Mouse (Mus musculus): ENCODE results near the gene Brpf3. TPM values are rescaled to one million over a fixed set of nuclear protein-coding genes. Genes with fewer than 3 reads are reported as not detected.
A peak's percentile ranks its signal among the peaks of the same experiment; 100 is the strongest.
"Not testable (repeated sequence)": the region's sequence is repeated elsewhere in the genome, so short reads cannot be mapped to it uniquely, and the experiment has no call there.

The Brpf3 gene
- polyA plus RNA-seq, 1 experiment from 2014 or later: 6.0 TPM

DNA sequence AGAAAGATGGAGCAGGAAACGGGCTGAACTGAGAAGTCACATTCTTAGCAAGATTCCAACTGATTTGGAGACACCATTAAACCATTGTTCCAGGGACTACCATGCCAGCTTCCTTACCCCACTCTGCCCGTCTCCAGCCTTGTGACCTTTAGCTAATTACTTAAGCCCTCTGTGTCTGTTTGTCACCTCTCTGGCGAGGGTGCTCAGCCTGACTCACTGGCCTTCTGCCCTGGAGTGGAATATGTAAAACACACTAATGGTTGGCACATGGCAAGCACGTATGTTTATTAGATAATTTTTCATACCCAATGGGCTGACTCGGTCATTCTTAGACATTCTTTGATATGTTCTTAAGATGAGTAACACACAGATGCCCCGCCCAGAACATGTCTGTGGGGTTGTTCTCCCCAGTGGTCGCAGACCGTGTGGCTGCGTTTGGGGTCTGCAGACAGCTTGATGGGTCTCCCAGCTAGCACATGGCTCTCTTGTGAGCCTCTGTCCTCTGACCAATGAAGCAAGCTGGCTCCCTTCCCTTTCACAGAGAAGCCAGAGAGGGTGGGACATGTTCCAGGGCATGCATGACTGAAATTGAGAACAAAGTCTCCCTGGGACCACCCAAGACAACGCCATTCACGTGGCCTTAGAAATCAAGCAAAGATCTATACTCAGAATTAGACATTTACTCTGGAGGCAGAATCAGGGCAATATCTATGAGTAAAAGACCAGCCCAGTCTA lies 33.9 kb upstream of the Brpf3 start:
- no peaks in the 10 kb centered on the region for H3K36me3 ChIP-seq (ENCODE audit: insufficient read depth, low read length)
- peaks cover 6% of the 10 kb centered on the region; the same call in 1 of the 2 replicates for H3K27me3 ChIP-seq (replicated peaks; ENCODE audit: insufficient read depth, low read length)
- WGBS: 68% methylated on average over 11 of the region's 11 CpGs
- H3K27ac ChIP-seq (ENCODE audit: low read length): no peak overlapping the region
- H3K4me2 ChIP-seq (replicated peaks; ENCODE audit: low read depth, low read length): no peak overlapping the region
- no peak overlapping the region for H3K9ac ChIP-seq (replicated peaks; ENCODE audit: low read depth)
- ATAC-seq: no peak
- no peak for DNase-seq (ENCODE audit: low spot score)
- TF ChIP-seq EP300 (IDR thresholded peaks at IDR 0.05) (no peak), CTCF (IDR thresholded peaks at IDR 0.05) (no peak)
- H3K9me3 ChIP-seq (ENCODE audit: low read length): no peaks in the 10 kb centered on the region
- no peak overlapping the region for H3K4me3 ChIP-seq (ENCODE audit: low read depth, low read length)
- H3K4me1 ChIP-seq (ENCODE audit: insufficient read depth, low read depth, low read length): peaks cover 13% of the 10 kb centered on the region; the same call in 1 of the 2 replicates

- Histone ChIP-seq H3K4me2 (replicated peaks; ENCODE audit: low read depth, low read length) (peak within 1 kb of the TSS; percentile 66), H3K9ac (replicated peaks; ENCODE audit: low read depth) (peak within 1 kb of the TSS; percentile 55), H3K4me1 (ENCODE audit: insufficient read depth, low read depth, low read length) (peaks cover 13% of the 10 kb centered on the region; the same call in 1 of the 2 replicates), H3K9me3 (ENCODE audit: low read length) (no peaks in the 10 kb centered on the region), H3K27me3 (replicated peaks; ENCODE audit: insufficient read depth, low read length) (peaks cover 6% of the 10 kb centered on the region; the same call in 1 of the 2 replicates), H3K27ac (ENCODE audit: low read length) (0 out of 2 replicates have a peak within 1 kb of the TSS, but pooled peaks have one; percentile 47), H3K4me3 (ENCODE audit: low read depth, low read length) (peak within 1 kb of the TSS; percentile 53), H3K36me3 (ENCODE audit: insufficient read depth, low read length) (no peaks in the 10 kb centered on the region)
- DNase-seq (ENCODE audit: low spot score) (peak; percentile 42), ATAC-seq (peak; percentile 73)
- TF ChIP-seq CTCF (IDR thresholded peaks at IDR 0.05) (no peak), EP300 (IDR thresholded peaks at IDR 0.05) (no peak)
- 1% methylated on average over 41 of the region's 58 CpGs for WGBS
Measured at GRCm38 (mm10) chr17:28769121-28769874, 31.6 kb upstream of the Brpf3 start, which contains the start of gene Mapk13. TSS of gene Mapk13 (plus strand) at chr17:28769297.

- no peaks in the 10 kb centered on the region for H3K9me3 ChIP-seq (ENCODE audit: low read length)
- peaks cover 6% of the 10 kb centered on the region; the same call in 1 of the 2 replicates for H3K27me3 ChIP-seq (replicated peaks; ENCODE audit: insufficient read depth, low read length)
- peak overlapping the region; percentile 66 for H3K4me2 ChIP-seq (replicated peaks; ENCODE audit: low read depth, low read length)
- DNase-seq (ENCODE audit: low spot score) (peak; percentile 53), ATAC-seq (peak; percentile 55)
- TF ChIP-seq CTCF (IDR thresholded peaks at IDR 0.05): no peak
- 0 out of 2 replicates have a peak overlapping the region, but pooled peaks have one; percentile 10 for H3K27ac ChIP-seq (ENCODE audit: low read length)
- H3K4me3 ChIP-seq (ENCODE audit: low read depth, low read length): peak overlapping the region; percentile 53
- H3K4me1 ChIP-seq (ENCODE audit: insufficient read depth, low read depth, low read length): peaks cover 13% of the 10 kb centered on the region; the same call in 1 of the 2 replicates
- 1% methylated on average over 24 of the region's 24 CpGs for WGBS
- no peaks in the 10 kb centered on the region for H3K36me3 ChIP-seq (ENCODE audit: insufficient read depth, low read length)
- H3K9ac ChIP-seq (replicated peaks; ENCODE audit: low read depth): peak overlapping the region; percentile 55
Measured at GRCm38 (mm10) chr17:28769875-28770421, 30.9 kb upstream of the Brpf3 start.

DNA sequence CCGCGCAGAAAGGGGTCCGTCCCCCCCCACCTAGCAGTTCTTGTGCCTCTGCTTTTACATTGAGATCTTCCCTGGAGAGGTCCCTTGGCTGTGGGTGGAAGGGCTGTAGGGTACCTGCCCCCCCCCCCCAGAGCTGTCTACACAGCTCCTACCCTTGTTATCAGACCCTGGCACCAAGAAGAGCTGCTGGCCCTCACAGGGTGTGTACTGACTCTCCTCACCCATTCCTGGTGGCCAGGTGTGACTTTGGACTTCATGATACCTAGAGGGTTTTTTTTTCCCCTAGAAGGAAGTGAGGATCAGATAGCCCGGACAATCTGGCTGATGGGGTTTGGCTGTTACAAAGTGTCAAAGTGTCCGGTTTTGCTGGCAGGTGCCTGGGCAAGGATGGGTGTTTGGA lies 29.6 kb upstream of the Brpf3 start:
- Histone ChIP-seq H3K4me2 (replicated peaks; ENCODE audit: low read depth, low read length) (no peak overlapping the region), H3K27ac (ENCODE audit: low read length) (no peak overlapping the region), H3K4me3 (ENCODE audit: low read depth, low read length) (no peak overlapping the region), H3K27me3 (replicated peaks; ENCODE audit: insufficient read depth, low read length) (peaks cover 6% of the 10 kb centered on the region; the same call in 1 of the 2 replicates), H3K36me3 (ENCODE audit: insufficient read depth, low read length) (no peaks in the 10 kb centered on the region), H3K9ac (replicated peaks; ENCODE audit: low read depth) (no peak overlapping the region), H3K9me3 (ENCODE audit: low read length) (no peaks in the 10 kb centered on the region), H3K4me1 (ENCODE audit: insufficient read depth, low read depth, low read length) (peaks cover 13% of the 10 kb centered on the region; the same call in 1 of the 2 replicates)
- TF ChIP-seq CTCF (IDR thresholded peaks at IDR 0.05): no peak
- no peak for TF ChIP-seq EP300 (IDR thresholded peaks at IDR 0.05)
- no peak for ATAC-seq
- WGBS: 85% methylated on average over 5 of the region's 5 CpGs
- no peak for DNase-seq (ENCODE audit: low spot score)

GRCm38 (mm10) chr17:28774303-28774702 lies 26.6 kb upstream of the Brpf3 start:
- H3K4me3 ChIP-seq (ENCODE audit: low read depth, low read length); H3K27me3 ChIP-seq (replicated peaks; ENCODE audit: insufficient read depth, low read length); DNase-seq (ENCODE audit: low spot score); H3K36me3 ChIP-seq (ENCODE audit: insufficient read depth, low read length); H3K27ac ChIP-seq (ENCODE audit: low read length); H3K9ac ChIP-seq (replicated peaks; ENCODE audit: low read depth); H3K4me2 ChIP-seq (replicated peaks; ENCODE audit: low read depth, low read length); ATAC-seq; H3K9me3 ChIP-seq (ENCODE audit: low read length): not testable (repeated sequence)
- TF ChIP-seq CTCF (IDR thresholded peaks at IDR 0.05): peak; percentile 22; the same call in 1 of the 2 replicates
- peaks cover 13% of the 10 kb centered on the region; the same call in 1 of the 2 replicates for H3K4me1 ChIP-seq (ENCODE audit: insufficient read depth, low read depth, low read length)
- 94% methylated on average over 9 of the region's 9 CpGs for WGBS

- DNase-seq (ENCODE audit: low spot score): no peak
Measured at GRCm38 (mm10) chr17:28775161-28775560, 25.7 kb upstream of the Brpf3 start.

More at GRCm38 (mm10) chr17:28775161-28775560, 25.7 kb upstream of the Brpf3 start:
- Histone ChIP-seq H3K9ac (replicated peaks; ENCODE audit: low read depth) (no peak overlapping the region), H3K27ac (ENCODE audit: low read length) (no peak overlapping the region), H3K36me3 (ENCODE audit: insufficient read depth, low read length) (no peaks in the 10 kb centered on the region), H3K9me3 (ENCODE audit: low read length) (no peaks in the 10 kb centered on the region), H3K4me2 (replicated peaks; ENCODE audit: low read depth, low read length) (no peak overlapping the region), H3K4me3 (ENCODE audit: low read depth, low read length) (no peak overlapping the region), H3K4me1 (ENCODE audit: insufficient read depth, low read depth, low read length) (peaks cover 5% of the 10 kb centered on the region; the same call in 1 of the 2 replicates), H3K27me3 (replicated peaks; ENCODE audit: insufficient read depth, low read length) (no peaks in the 10 kb centered on the region)
- TF ChIP-seq CTCF (IDR thresholded peaks at IDR 0.05) (no peak), EP300 (IDR thresholded peaks at IDR 0.05) (no peak)
- 73% methylated on average over 4 of the region's 4 CpGs for WGBS
- ATAC-seq: no peak
